Mouse (Mus musculus) lung, postnatal 14 days (tissue): ENCODE results near the gene Mpzl1.

Source experiments
- DNase-seq: peaks from one replicate; pipeline ENCODE4 v3.0.0; 2021

Gene Mpzl1

DNA sequence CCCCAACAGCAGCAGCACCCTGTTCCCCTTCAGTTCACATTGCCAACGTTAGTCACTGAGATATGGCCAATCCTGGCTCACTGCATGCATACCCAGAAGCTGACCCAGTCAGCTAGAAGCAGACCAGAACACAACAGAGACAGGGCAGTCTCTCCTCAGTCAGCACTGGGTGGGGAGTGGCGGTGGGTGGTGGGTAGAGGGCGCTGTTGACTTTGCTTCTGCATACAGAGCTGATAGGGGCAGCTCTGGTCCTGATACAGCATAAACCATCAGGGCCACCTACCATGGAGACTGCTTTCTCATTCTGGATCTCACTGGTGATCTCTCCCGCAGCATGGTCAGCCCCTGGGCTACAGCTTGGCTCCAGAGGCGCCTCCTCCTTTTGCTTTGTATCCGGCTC, 20.7 kb upstream of the Mpzl1 start:
- DNase-seq: peak; percentile 61

- DNase-seq: no peak
Measured at GRCm38 (mm10) chr1:165653126-165653885, 19.0 kb upstream of the Mpzl1 start.

- no peak for DNase-seq
Measured at GRCm38 (mm10) chr1:165652507-165652906, 18.2 kb upstream of the Mpzl1 start.

DNA sequence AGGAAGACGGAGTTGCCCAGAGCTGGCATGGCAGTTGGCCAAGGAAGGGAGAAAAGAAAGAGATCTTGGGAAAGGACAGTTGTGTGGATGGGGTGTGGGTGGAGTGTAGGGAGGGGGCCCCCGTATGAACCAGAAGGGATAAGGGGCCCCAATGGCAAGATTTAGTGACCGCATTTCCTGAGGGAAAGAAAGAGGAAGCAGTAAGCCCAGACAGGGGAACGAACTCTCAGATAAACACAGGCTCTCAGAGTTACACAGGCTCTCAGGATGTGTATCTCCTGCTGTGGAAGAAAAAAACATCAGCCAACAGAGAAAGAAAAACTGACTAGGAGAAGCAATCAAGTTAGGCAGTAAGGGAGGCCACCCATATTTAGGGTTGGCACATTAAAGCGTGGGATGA, 16.8 kb upstream of the Mpzl1 start:
- DNase-seq: no peak

GRCm38 (mm10) chr1:165645102-165645501, 10.8 kb upstream of the Mpzl1 start:
- DNase-seq: no peak

DNA sequence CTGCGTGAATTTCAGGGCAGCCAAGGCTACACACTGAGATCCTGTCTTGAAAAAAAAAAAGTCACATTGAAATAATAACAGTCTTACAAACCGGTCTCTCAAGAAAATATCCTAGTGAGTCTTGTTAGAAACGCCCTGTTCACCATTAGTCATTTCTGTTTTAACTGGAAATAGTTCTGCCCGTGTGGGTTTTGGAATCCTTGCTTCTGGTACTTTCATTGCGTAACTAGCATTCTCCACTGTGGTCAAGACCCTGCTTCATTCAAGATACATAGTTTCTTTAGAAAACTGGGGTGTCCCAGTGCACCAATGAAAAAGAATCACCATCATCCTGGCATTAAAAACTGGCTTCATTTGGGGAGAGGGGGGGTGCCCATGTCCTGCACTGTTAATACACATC, 9.4 kb upstream of the Mpzl1 start:
- no peak for DNase-seq

GRCm38 (mm10) chr1:165642780-165643311, 8.5 kb upstream of the Mpzl1 start:
- peak; percentile 53 for DNase-seq

GRCm38 (mm10) chr1:165641786-165642771, 7.7 kb upstream of the Mpzl1 start:
- DNase-seq: peak; percentile 93

DNA sequence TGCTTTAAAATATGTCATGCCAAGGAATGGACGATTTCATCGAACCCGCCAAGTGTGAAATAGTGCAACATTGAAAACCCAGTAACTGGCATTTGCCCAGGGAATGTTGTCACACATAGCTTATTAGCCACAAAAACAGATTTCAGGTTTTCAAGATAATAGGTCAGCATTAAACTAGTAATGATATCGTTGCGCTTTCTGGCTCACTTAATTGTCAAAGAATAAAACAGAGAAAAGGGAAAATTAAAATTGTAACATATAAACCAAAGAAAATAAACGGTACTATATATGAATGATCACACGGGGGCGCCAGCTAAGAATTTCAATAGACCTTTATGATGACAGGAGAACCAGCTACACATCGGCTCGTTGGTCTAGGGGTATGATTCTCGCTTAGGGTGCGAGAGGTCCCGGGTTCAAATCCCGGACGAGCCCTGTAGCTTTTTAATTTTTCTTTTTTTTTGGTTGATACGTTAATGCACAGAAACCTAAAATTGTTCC, 7.0 kb upstream of the Mpzl1 start:
- peak; percentile 80 for DNase-seq

GRCm38 (mm10) chr1:165636289-165636688, 2.0 kb upstream of the Mpzl1 start:
- DNase-seq: no peak

DNA sequence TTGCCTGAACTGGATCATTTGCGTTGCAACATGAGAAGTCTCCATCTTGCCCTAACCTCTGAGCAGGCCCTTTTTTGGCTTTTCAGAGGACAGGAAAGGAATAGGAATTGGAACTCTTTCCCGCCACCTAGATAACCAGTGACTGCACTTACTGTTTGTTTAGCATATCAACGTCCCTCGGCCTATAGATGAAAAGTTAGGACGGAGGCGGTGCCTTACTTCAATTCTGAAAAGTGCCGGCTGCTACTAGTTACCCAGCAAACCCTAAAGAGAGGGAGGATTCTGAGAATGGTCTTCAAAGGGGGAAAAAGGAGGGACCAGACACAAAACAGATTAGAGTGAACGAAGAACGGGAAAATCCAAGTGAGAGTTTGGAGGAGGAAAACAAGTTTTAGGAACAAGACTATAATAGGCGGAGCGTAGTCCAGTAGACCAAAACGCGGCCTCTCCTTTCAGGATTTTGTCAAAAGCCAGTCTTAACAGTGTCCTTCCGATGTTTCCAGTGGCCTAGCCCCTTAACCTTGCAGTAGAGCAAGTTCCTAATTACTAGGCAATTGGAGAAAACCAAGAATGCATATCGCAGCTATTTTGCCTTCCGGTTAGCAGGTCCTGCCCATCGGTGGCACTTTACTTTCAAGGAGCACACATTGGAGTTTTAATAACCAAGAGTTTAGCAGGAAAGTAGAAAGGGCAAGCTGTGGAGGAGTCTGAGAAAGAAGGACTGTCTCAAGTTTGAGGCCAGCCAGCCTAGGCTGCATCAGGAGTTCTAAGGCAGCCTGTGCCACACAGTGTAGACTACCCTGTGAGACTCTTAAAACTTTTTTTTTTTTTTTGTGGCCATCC, 938 bp upstream of the Mpzl1 start:
- DNase-seq: no peak

DNA sequence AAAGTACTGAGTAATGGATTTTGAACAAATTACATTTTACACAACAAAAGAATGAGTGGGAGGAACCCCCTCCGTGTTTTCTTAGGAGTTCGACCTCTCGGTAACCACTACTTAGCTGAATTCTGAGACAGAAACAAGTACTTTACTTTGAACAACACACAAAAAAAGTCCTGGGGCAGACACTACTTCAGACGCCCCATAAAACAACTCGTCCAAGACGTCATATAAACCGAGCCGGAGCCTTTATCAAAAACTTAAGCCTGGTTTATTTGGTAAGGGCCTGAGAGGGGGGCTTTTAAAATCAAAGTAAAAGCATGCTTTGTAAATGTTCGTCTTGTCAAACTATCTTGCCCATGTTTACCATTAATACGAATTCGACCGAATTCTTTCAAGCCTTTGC, 993 bp downstream of the Mpzl1 start:
- no peak for DNase-seq

DNA sequence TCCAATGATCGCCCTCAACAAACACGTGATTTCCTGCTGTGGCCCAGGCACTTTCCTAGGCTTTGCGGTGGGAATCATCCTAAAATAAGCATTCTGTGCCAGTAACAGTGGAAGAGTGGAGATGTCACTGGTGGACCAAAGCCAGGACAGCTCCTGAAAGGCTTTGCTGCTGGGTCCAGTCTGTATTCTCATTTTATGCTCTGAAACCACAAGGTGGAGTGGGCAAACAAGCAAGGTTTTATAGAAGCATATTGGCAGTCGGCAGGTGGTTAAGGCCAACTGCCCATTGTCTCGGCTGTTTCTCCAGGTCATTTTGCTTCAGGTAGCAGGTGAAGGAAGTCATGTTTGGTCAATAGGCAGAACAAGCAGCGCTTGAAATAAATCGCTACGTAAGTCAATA, 3.2 kb downstream of the Mpzl1 start:
- no peak for DNase-seq

DNA sequence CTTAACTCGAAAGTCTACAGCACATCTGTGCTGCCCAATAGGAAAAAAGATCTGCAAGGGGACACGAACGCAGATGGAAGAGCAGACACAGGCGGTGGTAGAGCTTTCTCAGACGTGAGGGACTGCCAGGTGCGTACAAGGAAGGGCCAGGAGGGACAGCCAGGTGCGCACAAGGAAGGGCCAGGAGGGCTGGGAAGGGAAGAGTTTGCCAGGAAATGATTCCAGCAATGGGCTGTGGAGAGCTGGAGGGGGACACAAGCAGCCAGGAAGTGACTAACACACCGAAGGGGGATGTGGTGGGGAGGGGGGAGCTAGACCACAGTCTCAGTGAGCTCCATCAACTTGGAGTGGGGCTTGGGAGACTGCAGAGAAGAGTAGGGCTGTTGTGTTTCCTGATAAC, 4.4 kb downstream of the Mpzl1 start:
- DNase-seq: no peak

DNA sequence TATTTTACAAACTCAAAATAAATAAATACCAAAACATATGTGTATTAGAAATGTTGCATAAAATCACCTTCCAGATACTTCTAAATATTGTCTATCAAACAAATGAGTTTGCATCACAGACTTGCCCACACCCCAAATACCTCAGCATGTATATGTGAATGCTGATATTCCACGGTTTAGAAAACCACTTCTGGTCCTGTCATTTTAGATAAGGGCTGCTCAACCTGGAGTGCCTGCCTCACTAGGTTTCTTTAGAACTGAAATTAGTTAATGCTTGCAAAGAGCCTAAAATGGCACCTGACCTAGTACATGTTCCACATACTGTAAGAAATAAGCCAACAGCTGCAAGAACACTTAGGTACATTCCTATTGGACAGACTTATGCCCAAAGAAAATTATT, 5.7 kb downstream of the Mpzl1 start:
- no peak for DNase-seq

DNA sequence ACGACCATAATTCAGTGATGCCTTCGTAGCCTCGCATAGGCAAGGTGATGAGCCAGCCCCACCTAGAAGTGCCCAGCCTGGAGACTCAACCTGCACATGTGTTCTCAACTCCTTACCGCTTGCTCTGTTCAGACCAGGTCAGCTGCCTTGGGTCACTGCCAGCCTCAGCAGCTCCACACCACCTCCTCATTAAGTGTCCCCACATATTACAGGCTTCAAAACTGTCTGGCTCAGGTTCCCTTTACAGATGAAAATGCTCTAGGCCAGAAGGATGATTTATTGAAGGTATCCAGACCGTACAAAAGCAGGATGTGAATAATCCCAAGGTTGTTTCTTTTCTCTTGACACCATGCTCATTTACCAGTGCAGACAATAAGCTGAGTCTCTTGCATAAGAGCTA, 8.4 kb downstream of the Mpzl1 start:
- no peak for DNase-seq

DNA sequence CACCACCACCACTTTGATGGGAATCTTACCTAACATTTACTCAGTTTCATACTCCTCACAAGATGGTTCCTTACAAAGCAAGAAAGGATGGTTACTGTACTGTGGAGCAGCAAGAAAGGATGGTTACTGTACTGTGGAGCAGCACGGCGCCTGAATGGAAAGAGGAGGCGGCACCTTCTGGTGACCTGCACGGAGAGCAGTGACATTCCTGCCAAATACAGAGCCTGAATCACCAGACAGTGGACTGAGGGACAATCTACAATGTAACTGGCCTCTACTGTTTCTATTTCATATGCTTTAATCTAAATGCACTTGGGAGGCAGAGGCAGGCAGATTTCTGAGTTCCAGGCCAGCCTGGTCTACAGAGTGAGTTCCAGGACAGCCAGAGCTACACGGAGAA, 9.3 kb downstream of the Mpzl1 start:
- DNase-seq: no peak

DNA sequence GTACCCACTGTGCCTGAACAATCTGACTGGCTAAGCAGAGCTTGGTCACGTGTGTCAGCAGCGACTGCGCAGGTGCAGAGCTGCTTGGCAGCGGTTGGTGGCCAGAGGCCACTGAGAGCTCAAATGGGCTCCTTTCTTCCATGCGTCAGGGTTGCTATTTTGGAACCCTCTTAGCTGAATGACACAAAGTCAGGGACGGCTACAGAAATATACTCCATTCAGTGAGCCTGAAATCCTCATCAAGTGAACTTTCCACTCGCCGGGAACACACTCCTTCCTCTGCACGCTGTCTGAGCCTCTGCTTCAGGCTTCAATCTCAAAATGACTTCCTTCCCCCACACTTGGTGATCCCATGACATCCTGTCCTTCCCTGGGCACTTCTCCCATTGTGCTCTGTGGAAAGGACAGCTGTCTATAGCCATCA, 16.1 kb downstream of the Mpzl1 start:
- DNase-seq: peak; percentile 48

DNA sequence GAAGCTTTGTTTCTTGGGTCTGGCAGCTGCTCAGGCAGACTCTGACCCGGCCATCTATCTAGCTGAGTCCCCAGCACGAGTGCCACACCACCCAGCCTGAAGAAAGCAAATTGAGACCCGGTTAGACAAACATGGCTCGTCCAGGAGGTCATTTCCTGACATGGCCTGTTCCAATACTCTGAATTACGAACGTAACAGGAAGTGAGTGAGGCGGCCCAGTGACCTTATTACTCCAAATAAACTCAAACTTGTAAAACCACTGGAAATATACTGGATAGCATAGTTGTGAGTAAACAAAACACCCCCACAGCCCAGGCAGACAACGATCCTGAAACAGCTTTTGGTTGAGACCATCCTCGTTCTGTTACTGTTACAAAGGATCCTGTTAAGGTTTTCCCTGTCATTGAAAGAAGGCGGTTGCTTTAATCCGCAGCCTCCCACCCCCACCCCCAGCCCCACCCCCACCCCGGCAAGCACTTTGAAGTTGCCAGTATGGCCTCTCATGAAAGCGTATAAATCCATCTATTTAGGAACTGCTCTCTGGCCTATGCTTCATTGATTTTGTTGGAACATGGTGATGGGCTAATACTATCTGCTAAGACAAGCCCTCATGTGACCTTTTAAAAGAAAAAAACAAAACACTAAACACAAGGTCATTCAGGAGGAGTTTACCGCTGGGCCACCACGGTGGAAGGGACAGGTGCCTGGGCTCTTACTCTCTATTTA, 17.0 kb downstream of the Mpzl1 start:
- peak; percentile 43 for DNase-seq

DNA sequence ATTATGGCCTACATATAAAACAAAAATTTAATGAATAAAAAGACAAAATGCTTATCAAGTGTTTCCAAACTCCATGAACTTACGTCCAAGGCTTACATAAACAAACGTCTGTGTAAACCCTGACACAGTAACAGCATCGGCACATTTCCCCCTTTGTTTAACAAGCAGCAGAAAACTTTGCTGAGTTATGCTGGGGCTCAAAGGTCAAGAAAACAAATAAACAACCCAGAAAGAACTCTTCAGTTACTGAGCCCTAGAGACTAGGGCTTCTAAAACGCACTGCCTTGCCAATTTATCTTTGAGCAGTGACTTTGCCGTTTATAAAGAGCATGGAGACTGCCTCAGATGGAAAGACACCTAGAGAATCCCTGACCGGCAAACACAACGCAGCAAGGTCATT, 17.7 kb downstream of the Mpzl1 start:
- DNase-seq: no peak

- no peak for DNase-seq
Measured at GRCm38 (mm10) chr1:165614793-165615192, 19.5 kb downstream of the Mpzl1 start.

- no peak for DNase-seq
Measured at GRCm38 (mm10) chr1:165613926-165614325, 20.4 kb downstream of the Mpzl1 start.
